Mouse (Mus musculus): ENCODE measurements around the gene Tuft1.
A peak's percentile ranks its signal among the peaks of the same experiment; 100 is the strongest.
"Not testable (repeated sequence)": the region's sequence is repeated elsewhere in the genome, so short reads cannot be mapped to it uniquely, and the experiment has no call there.

Gene Tuft1

DNA sequence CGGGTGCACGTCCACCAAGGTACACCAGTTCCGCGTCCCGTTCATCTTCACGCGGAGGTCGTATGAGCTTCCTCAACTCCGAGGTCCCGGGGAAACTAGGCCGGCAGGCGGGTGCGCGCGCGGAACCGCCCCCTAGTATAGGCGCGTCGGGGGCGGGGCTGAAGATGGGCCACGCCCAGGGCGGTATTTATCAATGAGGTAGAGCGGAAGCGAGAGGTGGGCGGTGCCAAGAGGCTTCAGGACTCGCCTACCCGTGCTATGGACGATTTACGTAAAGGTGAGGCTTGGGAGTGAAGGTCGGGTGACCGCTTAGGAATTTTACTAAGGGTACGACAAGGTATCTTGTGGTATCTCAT, at the start of gene Tuft1:
Gene Tuft1 (minus strand): TSS at position 133 of the 356 bp plus-strand sequence.
- DNase-seq (ENCODE audit: low spot score) = peak; percentile 60

DNA sequence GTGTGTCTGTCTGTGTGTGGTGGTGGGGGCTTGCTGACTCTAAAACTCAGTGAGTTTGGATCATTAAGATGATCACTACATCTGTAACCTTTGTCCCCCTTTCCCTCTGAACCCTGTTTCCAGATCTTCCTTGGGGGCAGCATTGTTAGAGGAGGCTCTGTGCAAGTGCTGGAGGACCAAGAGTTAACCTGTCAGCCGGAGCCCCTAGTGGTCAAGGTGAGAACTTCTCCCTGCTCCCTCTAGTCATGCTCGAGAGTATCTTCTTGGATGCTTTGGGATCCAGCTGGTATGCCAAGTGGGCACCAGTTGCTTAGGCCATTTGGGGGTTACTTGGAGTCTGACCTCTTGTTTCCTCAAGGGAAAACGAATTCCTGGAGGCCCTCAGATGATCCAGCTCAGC, 44.7 kb upstream of the Tuft1 start:
- DNase-seq (ENCODE audit: low spot score) = not testable (repeated sequence)

DNA sequence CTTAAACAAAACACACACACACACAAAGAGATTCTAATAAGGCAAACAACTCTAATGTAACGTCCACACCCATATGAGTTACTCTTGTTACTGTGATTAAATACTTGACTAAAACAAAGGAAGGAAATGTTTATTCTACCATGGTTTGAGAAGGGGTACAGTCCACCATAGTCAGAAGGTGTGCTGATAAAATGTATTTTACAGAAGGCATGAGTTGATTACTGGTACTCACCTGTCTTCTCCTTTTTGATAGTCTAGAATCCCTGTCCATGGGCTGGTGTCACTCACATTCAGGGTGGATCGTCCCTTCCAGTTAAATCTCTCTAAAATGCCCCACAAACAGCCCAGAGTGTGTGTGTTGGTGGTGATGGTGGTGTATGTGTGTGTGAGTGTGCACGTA, 44.2 kb upstream of the Tuft1 start:
- no peak for DNase-seq (ENCODE audit: low spot score)

DNA sequence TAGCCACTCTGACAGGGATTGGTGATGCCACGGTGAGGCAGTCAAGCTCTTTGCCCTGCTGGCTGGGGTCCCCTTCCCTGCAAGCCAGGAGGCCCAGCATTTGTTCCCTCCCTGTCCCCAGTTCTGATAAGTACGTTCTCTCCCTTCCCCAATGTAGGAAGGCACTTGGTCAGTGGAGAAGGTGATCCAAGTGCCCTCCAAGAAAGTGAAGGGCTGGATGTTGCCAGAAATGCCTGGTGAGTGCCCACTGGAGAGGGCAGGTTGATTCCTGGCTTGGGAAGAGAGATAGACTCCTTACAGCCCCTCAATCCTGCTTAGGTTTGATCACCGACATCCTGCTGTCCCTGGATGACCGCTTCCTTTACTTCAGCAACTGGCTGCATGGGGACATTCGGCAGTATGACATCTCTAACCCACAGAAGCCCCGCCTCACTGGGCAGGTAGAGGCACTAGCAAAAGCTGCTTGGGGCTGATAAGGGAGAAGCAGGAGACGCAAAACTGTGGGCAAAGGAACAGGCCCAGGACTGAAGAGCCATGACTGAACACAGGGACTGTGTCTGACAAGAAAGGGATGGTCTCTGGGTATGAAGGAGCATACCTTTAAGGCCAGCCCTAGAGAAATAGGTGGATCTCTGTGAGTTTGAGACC, 43.6 kb upstream of the Tuft1 start:
- DNase-seq (ENCODE audit: low spot score) = not testable (repeated sequence)

DNA sequence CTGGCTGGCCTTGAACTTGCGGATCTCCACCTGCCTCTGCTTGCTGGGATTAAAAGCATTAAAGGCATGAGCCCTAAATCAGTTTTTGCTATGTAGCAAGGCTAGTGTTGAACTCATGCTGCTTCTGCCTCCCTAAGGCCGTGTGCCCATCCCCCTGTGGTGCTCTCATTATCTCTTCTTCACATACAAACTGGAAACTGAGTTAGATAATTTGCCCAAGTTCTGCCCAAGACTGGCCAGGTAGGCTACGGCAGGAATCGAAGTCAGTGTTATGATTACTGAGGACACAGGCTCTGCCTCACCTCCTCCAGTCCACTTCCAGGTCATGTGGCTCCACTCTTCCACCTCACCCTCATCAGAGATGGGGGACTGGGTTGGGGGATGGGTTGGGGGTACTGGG, 37.6 kb upstream of the Tuft1 start:
- not testable (repeated sequence) for DNase-seq (ENCODE audit: low spot score)

DNA sequence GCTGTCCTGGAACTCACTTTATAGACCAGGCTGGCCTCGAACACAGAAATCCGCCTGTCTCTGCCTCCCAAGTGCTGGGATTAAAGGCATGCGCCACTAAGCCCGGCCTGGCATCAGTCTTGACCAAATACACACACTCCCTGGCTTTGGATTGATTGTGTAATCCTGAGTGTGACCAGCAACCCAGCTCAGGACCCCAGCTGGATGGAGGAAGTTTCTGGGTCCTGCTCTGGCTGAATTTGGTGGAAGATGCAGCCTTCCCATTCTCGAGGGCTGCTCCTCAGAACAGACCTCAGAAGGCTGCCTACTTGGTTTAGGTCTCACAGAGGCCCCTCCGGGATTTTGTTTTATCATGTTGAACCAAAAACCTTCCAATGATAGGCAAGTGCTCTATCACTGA, 36.9 kb upstream of the Tuft1 start:
- not testable (repeated sequence) for DNase-seq (ENCODE audit: low spot score)

DNA sequence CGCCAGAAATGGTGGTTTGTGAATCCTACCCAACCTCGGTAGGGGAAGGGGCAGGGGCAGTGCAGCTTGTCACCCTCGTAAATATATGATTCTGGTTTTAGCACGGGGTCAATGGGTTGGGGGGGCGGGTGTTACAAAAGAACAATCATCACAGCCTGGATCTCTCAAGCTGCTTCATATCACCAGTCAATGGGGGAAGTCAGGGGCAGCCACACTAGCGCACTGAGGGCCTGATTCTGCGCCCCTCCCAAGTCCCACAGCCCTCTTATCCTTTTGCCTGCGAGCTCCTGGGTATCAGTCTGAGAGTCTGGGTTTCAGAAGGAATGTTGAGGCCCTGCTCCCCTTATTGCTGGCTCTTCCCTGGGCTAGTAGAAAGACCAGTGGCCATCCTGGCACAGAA, 35.2 kb upstream of the Tuft1 start:
- DNase-seq (ENCODE audit: low spot score) = not testable (repeated sequence)

DNA sequence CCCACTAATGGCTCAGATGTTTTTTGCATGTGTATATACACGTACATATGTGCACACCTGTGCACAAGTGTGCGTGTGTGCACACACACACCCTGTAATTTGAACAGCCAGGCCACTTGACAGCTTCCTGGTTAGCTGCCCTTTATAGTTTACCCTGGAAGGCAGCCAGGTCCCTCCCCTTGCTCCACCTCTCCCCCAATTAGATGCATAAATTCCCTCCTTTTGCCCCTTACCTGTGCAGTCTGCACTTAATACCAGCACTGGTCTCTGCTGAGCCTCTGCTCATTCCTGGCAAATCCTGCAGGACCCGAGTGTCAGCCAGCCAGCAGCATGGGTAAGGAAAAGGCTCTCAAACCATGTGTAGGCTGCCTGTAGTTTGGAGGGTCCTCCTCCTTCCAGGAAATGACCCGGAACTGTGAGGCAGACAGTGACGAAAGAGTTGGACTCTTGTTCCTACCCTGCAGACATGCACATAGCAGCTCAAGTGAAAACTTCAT, 34.7 kb upstream of the Tuft1 start, which contains the start of gene Selenbp2:
Gene Selenbp2 (plus strand): TSS at position 228 of the 497 bp plus-strand sequence.
- no peak for DNase-seq (ENCODE audit: low spot score)

DNA sequence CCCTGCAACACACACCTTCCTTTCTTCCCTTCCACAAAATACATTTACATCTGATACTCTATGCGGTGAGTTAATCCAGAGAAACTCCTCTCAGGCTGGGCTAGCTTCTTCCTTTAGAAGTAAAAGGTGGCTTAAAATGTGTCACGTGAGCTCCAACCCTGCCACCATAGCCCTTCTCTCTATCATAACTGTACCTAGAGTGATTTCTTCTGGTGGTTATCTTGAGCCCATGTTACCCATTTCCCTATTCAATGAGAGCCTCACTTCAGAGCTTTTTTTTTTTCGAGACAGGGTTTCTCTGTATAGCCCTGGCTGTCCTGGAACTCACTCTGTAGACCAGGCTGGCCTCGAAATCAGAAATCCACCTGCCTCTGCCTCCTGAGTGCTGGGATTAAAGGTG, 33.0 kb upstream of the Tuft1 start:
- not testable (repeated sequence) for DNase-seq (ENCODE audit: low spot score)

DNA sequence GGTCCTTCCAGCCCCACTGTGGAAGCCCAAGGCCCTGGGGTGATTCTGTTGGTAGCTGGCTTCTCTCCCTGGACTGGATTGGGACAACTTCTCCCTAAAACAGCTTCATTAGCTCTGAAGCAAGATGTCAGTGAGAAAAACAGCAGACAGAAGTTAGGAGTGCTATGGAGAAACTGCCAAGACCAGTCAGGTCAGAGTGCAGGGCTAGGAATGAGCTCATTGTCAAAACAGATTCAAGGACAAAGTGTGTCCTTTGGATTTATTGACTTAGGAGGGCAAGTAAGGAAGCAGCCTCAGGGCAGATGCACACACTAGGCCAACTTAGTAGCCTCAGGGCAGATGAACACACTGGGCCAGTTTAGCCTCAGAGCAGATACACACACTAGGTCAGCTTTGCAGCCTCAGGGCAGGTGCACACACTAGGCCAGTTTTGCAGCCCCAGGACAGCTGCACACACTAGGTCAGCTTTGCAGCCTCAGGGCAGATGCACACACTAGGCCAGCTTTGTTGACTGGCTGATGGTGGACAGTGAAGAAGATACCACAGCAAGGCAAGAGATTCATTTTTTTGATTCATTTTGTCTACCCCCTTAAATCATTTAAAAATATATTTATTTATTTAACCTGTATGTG, 32.1 kb upstream of the Tuft1 start:
- no peak for DNase-seq (ENCODE audit: low spot score)

DNA sequence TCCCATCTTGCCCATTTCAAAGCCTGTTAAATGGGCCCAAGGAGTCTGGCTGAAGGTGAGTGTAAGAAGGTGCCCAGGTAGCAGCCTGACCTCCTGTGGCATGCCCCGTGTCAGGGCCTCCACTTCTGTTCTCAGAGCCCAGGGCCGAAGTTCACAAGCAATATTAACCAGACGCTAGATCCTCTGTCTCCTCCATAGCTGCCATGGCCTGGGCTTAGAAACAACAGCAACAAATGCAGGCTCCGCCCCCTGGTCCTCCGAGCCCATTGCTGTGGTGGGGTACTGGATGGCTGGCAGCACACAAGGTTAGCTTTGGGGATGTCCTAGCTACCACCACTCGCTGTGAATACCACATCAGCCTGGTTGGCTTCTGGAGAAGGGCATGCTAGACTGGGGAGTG, 31.5 kb upstream of the Tuft1 start:
- not testable (repeated sequence) for DNase-seq (ENCODE audit: low spot score)

DNA sequence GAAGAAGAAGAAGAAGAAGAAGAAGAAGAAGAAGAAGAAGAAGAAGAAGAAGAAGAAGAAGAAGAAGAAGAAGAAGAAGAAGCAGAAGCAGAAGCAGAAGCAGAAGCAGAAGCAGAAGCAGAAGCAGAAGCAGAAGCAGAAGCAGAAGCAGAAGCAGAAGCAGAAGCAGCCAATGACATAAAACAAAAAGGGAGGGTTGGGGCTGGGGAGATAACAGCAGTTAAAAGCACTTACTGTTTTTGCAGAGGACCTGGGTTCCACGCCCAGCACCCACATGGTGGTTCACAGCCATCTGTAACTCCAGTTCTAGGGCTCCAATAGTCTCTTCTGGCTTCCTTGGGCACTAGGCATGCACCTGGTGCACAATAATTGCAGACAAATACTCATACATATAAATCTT, 30.5 kb upstream of the Tuft1 start:
- DNase-seq (ENCODE audit: low spot score) = not testable (repeated sequence)

DNA sequence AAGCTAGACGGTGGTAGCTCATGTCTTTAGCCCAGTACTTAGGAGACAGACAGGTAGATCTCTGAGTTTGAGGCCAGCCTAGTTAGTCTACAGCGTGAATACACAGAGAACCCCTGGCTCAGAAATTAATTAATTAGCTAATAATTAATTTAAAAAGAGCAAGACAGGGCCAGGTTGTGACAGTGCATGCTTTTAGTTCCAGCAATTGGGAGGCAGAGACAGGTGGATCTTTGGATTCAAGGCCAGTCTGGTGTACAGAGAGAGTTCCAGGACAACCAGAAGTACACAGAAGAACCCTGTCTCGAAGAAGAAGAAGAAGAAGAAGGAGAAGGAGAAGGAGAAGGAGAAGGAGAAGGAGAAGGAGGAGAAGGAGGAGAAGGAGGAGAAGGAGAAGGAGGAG, 30.0 kb upstream of the Tuft1 start:
- not testable (repeated sequence) for DNase-seq (ENCODE audit: low spot score)

DNA sequence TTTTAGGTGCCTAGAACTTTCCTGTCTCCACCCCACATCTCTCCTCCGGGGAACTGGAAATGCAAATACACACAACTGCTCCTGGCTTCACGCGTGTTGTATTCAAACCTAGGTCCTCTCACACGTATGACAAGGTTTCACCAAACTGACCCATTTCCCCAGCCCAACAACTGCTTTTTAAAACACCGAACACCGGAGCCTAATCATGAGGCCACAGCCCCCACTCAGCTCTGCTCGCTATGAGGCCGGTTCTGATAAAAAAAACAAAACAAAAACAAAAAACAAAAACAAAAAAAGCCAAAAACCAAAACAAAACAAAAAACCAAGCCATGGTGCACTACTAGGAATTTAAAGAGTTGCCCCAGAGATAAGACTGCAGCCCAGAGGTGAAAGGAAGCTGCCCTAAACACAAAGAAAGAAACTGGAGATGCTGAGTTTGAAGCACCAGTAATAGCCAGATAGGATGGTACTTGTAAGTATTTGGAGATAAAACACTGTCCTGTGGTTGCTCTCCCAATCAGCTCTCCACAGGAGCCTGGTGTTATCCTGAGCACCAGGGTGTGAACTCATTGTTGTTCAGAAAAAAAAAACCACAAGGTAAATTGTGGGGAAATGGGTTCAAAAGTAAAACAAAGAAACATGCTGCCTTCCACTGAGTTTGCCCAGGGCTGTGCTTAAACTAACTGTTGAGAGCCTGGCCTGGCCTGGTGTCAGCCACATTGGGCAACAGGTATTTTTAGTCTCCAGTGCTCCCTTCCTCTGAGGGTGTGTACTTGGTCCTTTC, 27.5 kb upstream of the Tuft1 start:
- DNase-seq (ENCODE audit: low spot score) = not testable (repeated sequence)

DNA sequence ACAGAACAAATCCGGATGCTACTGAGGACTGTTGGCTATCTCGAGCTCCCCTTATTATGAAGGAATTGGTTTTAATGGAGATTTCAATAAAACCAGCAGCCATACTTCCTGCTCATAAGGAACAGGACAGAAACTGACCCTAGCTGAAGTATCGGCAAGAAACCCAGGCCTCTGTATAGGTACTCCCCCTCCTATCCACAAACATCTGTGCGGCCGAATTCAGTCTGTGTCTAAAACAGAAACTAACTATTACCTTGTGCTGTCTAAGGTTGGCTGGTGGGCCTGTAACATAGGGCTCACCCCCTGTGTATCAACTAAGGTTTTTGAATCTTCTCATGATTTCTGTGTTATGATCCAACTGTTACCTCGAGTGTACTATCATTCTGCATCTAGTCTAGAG, 25.0 kb upstream of the Tuft1 start:
- DNase-seq (ENCODE audit: low spot score) = no peak

DNA sequence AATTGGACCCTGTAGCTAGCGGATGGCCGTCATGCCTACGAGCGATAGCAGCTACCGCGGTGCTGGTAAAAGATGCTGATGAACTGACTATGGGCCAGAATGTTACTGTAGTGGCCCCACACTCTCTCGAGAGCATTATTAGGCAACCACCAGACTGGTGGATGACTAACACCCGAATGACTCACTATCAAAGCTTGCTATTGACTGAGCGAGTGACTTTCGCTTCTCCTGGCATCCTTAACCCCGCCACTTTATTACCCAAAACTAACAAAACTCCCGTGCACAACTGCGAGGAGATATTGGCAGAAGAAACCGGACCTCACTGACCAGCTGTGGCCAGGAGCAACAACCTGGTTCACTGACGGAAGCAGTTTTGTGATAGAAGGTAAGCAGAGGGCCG, 22.1 kb upstream of the Tuft1 start:
- DNase-seq (ENCODE audit: low spot score) = no peak

DNA sequence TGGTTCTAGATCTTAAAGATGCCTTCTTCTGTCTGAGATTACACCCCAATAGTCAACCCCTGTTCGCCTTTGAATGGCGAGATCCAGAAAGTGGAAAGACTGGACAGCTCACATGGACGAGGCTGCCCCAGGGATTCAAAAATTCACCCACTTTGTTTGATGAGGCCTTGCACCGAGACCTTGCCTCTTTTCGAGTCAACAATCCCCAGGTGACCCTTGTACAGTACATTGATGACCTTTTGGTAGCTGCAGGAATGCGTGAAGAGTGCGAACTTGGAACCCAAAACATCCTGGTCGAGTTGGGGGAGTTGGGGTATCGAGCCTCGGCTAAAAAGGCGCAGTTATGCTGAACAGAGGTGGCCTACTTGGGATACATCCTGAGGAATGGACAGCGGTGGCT, 21.4 kb upstream of the Tuft1 start:
- DNase-seq (ENCODE audit: low spot score) = not testable (repeated sequence)

DNA sequence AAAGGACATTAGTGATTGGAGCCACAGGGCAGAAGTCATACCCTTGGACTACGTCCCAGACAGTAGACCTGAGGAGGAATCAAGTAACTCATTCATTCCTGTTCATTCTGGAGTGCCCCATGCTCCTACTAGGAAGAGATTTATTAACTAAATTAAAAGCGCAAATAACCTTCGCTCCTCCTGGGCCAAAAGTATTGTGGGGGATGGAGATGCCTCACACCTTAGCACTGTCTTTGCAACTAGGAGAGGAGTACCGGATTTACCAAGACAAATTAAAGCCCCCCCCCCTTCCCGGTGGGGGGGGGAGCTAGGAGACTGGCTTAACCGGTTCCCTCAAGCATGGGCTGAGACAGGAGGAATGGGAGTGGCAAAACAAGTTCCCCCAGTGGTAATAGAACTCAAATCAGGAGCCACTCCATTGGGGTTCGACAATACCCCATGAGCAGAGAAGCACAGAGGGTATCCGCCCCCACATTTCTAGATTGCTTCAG, 20.7 kb upstream of the Tuft1 start:
- no peak for DNase-seq (ENCODE audit: low spot score)

DNA sequence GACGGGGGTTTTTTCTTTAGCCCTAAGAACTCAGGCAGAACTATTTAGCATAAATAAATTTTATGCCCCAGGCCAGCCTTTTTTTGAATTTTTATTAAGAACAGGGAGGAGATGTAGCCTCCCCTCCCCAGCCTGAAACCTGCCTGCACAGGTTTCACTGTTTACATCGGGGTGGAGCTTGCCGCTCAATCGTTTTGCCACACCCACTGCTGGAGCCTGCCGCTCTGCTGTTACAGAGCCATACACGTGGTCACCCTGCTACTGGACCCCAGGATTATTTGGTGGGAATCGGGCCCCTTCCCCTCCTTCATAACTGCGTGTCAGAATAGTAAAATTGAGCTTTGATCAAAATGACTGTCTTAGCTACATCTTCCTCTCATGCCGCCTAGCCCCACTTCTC, 16.4 kb upstream of the Tuft1 start:
- not testable (repeated sequence) for DNase-seq (ENCODE audit: low spot score)

DNA sequence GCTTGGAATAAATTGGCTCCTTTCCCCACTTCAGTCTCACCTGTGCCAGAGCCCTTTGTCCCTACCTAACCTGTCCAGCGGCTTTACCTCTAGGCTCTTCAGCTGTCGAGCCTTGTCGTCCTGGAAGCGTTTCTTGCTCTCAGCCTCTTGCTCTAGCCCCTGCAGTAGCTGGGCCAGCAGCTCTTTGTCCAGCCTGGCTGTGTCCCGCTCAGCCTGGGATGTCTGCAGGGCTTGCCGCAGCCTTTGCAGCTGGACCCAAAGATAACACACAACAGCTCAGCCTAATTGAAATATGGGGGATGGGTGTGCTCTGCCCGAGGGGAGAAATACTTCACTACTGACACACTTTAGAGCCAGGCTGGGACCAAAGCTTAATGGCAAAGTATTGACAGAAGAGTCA, 7.2 kb upstream of the Tuft1 start:
- DNase-seq (ENCODE audit: low spot score) = not testable (repeated sequence)

DNA sequence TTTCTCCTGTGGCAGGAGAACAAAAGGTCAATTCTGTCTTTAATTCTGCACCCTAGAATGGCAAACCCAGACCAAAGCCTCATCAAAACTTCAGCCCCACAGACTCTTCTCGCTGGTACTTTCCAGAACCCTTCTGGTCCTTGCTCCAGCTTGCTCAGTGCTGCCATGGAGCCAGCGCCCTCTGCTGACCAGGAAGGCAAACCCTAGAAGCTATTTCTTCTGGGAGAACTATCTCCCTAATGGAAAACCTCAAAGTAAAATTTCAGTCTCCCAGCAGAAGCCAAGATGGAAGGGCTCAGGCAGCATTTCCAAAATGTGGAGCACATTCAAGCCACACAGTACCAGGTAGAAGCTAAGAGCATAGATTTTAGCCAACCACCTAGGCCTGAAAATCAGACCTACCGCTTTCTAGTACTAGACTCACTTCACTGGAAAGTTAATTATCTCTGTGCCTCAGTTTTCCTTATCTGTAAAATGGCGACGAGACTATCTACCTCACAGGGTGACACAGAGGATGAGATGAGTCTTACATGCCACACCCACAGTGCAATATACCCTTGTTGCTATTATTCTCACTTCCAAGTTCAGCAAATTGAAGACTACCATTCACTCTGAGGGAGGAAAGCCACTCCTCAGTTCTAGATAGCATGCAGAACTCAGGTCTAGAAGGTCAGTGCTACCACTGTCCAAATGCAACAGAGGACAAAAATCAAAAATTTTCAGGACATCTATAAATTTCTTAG, 6.6 kb upstream of the Tuft1 start:
- DNase-seq (ENCODE audit: low spot score) = not testable (repeated sequence)

DNA sequence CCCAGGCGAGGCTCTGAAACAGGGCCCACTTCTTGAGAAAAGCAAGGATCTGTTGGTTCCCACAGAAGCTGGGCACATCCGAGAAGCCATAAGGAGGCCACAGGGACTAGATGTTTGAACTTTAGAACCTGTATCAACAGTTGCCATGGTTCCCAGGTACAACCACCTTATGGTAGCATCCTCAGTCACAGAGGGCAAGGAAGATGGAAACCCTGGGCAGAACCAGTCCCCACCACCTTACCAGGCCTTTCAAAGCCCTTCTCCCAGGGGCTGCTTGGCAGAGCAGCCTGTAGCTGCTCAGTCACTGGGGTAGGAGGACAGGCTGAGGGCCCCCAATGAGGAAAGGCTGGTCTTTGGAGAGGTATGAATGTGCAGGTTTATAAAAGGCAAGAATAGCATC, 2.2 kb upstream of the Tuft1 start:
- DNase-seq (ENCODE audit: low spot score) = not testable (repeated sequence)

Measured in layer of hippocampus, adult 11-12 months (tissue).